Mouse (Mus musculus) lung, postnatal 0 days (tissue): ENCODE results near the gene Wdr73.

Experiments used
- CTCF ChIP-seq: IDR thresholded peaks from 2 replicates; pipeline ENCODE4 v1.5.1; 2016; ENCODE audit warnings: antibody characterized with exemption, mild to moderate bottlenecking
- EP300 ChIP-seq: IDR thresholded peaks from 2 replicates; pipeline ENCODE4 v1.6.1; 2016; ENCODE audit warnings: antibody characterized with exemption, mild to moderate bottlenecking, control low read depth

- TF ChIP-seq CTCF (no peak), EP300 (no peak)
These were observed 30.6 kb upstream of the Wdr73 start for GRCm38 (mm10) chr7:80931618-80932207.
